Mouse (Mus musculus) T-helper 17 cell (primary cell): Measurements from ENCODE around the gene Srebf1.

Source experiments
- in situ Hi-C, 2 experiments: fragments of 300-600 bp; cut with MboI, MseI; formaldehyde crosslinking; loops; 1 replicate in 1 of 2; 2 replicates in 1 of 2; pipeline ENCODE4 v1.15.1; 2025; ENCODE audit warnings: high pct_unique_total_duplicates in 2 of 2

Srebf1 gene

DNA sequence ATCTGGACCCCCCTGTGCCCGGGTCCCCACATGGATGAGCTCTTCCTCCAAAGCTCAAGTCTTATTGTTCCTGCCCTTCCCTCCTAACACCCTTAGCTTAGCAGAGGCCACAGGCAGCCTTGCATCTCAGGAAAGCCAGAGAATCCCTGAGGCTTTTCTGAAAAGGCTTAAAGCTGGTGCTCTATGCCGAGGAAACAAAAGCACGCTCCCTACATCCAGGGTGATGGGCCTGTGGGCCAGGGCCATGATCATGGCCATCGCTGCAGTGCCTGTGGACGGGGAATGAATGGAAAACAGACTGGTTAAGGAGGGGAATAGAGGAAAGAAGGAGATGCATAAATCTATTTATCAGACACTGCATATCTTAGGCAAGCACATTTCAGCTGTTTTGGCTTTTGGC is 66.7 kb downstream of the Srebf1 start:
- in situ Hi-C loops: no loop called here

DNA sequence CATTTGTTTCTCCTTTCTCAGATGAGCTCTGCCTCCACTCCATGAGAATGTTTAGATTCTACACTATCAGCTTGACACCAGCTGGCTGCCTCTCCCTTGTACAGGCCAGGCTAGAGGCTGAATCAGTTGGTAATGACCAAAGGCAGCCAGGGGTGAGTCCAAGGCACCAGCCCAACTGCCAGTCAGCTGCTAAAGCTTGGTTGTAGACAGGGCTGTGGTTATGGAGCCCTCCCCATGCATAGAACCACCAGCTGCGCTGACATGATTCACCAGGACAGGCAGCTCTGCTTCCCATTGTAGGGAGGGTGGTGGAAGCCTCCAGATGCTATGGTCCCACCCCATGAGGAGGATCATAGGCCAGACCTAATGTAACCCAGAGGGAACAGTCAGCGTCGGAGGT is 68.4 kb downstream of the Srebf1 start:
- in situ Hi-C loops: no loop called here

DNA sequence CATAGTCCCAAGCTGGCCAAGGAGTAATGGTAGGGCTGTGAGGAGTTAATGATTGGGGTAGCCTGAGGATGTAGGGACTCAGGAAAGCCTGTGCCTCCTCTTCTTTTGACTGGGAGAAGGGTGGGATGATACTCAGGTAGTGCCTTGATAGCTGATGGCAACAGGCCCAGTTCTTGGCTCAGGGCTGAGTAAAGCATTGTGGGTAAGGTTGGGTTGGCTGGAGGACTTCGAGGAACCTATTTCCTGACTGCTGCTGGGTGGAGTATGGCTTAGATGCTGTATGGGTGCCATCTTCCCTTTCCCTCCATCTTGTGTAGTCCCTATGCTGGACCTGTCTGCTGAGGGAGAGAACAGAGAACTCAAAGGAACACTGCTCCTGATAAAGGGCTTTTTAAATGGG is 70.0 kb downstream of the Srebf1 start:
- in situ Hi-C loops: no loop called here

- in situ Hi-C loops: no loop called here
These were observed 71.7 kb downstream of the Srebf1 start for GRCm38 (mm10) chr11:60150677-60151076.
